Mouse (Mus musculus) hematopoietic multipotent progenitor cell, adult 10-12 weeks (in vitro differentiated cells): ENCODE data around the gene Zmym6. TPM values are rescaled to one million over a fixed set of nuclear protein-coding genes. Genes with fewer than 3 reads are reported as not detected.

Source experiments
- polyA plus RNA-seq: library from polyadenylated mRNA; stranded (reverse); fragments of >175 nt; gene quantifications from 2 replicates; pipeline ENCODE4 v1.2.3, GENCODE M21; 2012; ENCODE audit warnings: low replicate concordance

The Zmym6 gene
- polyA plus RNA-seq, result 1.2 and 1.5 TPM in 2 replicates

DNA sequence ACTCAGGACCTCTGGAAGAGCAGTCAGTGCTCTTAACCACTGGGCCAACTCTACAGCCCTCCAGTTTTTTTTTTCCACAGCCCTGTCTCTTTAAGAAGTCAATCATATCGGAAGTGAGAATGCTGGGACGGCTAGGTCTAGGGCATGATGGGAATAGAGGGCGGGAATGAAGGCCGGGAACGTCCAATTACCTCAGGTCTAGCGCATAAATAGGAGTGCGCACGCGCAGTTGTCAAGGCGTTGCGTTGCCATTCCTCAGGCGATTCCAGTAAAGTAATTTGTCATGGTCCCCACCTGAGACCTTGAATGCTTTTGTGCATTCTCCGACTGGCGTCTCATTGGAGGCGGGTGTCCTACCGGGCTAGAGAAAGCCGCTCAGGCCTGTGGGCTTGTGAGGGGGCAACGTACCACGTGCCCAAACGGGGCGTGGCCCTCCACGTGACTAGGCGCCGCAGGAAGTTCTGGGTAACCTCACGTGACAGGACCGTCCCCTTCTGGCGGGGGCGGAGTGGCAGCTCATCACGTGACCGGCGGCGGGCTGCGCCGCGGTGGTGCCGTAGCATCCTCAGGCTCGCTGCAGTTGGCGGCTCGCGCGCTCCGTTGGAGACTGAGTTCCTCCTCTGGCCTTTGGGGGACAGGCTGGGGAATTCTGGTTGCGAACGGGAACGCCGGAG lies at the start of gene Zmym6:
Gene Zmym6, plus strand, starts transcription at position 509 of the 674 bp plus-strand sequence.

DNA sequence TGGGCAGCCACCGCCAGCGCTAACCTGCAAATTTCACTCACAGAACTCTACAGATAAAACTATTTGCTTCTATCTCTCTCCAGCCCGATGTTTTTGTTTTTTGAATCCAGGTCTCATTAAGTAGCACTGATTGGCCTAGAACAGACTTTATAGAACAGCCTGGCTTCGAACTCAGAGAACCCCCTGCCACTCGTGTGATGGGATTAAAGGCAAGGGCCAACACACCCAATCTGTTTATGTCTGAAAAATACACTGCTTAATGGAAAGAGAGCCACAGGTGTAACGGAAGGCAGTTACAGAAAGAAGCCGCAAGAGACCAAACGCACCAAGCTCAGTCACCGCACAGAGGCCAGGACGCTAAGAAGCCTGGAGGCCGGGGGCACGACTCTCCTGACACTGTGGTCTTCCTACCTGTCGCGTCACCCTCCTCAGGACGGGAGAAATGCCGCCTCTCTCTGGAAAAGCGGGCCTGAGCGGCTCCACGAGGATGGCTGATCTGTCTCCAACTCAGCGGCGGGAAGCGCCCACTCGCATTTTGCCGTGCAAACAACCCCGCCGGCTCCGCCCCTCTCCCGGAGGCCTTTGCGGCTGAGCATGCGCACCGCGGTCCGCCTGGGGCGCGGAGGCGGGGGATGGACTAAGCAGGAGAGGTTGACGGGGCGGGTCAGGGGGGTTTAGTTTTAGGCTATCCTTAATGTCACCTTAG lies 16.4 kb upstream of the Zmym6 start, which contains the start of gene Zmym1:
Gene Zmym1, minus strand, starts transcription at position 568 of the 706 bp plus-strand sequence.

DNA sequence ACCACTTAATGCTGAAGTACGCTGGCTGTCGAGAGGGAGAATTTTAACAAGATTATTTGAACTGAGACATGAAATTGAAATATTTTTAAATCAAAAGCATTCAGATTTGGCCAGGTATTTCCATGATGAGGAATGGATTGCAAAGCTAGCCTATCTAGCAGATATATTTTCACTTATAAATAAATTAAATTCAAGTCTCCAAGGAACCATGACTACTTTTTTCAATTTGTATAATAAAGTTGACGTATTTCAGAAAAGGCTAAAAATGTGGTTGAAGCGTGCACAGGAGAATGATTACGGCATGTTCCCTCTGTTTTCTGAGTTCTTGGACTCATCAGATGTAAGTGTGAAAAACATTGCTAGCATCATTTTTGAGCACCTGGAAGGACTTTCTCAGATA lies 46.2 kb downstream of the Zmym6 start, which contains the start of gene Tmem35b:
Gene Tmem35b, plus strand, starts transcription at position 301 of the 400 bp plus-strand sequence.

DNA sequence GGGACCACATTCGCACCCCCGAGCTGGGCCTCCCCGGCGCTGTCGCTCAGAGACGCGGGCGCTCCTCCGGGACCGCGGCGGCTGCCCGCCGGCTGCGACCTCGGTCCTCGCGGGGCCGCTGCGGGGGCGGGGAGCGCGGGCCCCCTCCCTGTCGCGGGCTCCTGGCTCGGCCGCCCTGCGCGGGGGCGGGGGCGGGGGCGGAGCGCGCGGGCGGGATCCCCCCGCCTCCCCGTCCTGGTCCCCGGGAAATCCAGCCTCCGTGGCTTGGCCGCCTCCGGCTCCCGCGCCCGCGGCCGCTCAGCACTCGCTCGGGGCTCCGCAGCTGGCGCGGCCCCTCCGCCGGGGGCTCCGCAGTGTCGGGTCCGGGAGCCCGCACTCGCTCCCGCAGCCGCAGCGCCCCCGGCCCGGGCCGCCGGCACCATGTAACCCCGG lies 91.7 kb downstream of the Zmym6 start, which contains the start of gene Dlgap3:
Gene Dlgap3, plus strand, starts transcription at position 291 of the 432 bp plus-strand sequence.

Other genes starting within 250 kb of the Zmym6 start
- 2.4 and 2.5 TPM in 2 replicates for gene Zmym4, start 109.2 kb upstream of the Zmym6 start, polyA plus RNA-seq
- gene Sfpq, start 56.1 kb upstream of the Zmym6 start, polyA plus RNA-seq, result 149 and 416 TPM in 2 replicates
- gene Zmym1, start 16.2 kb upstream of the Zmym6 start, polyA plus RNA-seq, result 0.50 and 2.2 TPM in 2 replicates
- gene Tmem35b, start 46.3 kb downstream of the Zmym6 start, polyA plus RNA-seq, result 0.65 and 1.6 TPM in 2 replicates
- gene Dlgap3, start 91.8 kb downstream of the Zmym6 start, polyA plus RNA-seq, result 2.4 and 9.9 TPM in 2 replicates
- 34.9 and 38.3 TPM in 2 replicates for gene Smim12, start 166.4 kb downstream of the Zmym6 start, polyA plus RNA-seq
- gene Gja4, start 236.7 kb downstream of the Zmym6 start, polyA plus RNA-seq, result 0.18 and 0.26 TPM in 2 replicates